Mouse (Mus musculus) right cerebral cortex, postnatal 25 days (tissue): Measurements from ENCODE around the gene Ccdc172.

Experiments used
- DNase-seq: peaks from one replicate; pipeline ENCODE4 v3.0.0; 2022

Gene Ccdc172

DNA sequence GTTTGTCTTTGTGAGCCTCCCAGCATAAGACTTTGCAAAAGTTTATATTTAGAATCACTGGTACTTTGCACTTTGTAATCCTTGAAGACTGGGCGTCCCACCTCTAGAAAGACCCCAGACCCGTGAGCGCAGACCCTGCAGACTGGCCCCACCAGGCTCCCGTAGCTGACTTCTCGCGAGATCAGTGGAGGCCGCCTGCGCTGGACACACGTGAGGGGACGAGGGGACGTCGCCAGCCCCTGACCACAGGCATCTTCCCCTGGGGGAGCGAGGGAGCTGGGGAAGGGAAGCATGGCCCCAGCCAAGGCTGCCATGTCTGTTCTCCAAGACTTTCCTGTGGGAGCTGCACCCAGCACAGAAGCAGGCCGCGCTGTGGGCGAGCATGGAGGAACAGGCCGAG is at the start of gene Ccdc172:
Gene Ccdc172, plus strand, starts transcription at position 176 of the 400 bp plus-strand sequence.
- no peak for DNase-seq

GRCm38 (mm10) chr19:58463755-58464154 is 48.0 kb upstream of the Ccdc172 start:
- no peak for DNase-seq

GRCm38 (mm10) chr19:58468331-58468730 is 43.5 kb upstream of the Ccdc172 start:
- no peak for DNase-seq

DNA sequence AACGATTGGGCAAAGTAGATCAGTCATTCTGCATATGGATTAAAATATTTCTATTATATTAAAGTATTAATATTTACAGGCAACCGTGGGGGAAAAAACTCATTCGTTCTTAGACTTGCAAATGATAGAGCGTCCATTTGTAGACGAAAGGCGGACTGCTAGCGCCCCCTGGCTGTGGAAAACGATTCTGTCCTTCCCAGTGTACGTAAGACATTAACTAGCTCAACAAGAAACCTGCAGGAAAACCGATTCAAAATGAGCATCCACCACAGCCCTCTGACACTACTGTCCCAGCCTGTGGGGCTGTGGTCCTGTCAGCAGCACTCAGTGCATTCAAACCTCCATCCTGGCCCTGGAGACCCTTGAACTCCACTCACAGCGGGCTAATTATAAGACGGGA is 42.4 kb upstream of the Ccdc172 start:
- peak; percentile 81 for DNase-seq

GRCm38 (mm10) chr19:58474251-58474650 is 37.5 kb upstream of the Ccdc172 start:
- no peak for DNase-seq

DNA sequence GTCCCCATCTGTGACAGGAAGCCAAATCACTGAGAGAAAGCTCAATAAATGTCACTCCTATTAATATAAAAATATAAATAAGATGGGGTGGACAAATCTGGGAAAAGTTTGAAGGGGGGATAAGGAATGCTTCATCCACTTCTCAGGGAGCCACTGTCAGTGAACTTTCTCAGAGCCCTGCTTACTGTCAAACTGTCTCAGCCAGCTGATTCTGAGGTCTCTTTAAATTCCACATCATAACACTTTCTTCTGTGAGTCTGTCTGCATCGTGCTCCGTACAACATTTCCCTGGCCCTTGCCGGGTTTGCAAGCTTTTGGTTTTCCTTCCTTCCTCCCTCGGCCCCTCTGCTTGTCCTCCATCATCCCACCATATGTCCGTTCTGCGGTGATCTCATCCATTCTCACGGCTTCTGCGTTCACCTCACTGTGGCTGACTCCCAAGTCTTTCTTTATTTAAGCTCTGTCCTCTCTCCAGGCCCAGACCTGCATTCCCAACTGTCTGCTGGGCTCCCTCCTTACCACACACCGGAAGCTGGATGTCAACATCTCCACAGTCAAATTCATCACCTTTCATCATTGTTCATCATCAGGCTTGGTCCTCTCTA is 29.3 kb upstream of the Ccdc172 start:
- no peak for DNase-seq

- no peak for DNase-seq
Observed at GRCm38 (mm10) chr19:58486686-58487085, 25.1 kb upstream of the Ccdc172 start.

- no peak for DNase-seq
Observed at GRCm38 (mm10) chr19:58497106-58497505, 14.7 kb upstream of the Ccdc172 start.

DNA sequence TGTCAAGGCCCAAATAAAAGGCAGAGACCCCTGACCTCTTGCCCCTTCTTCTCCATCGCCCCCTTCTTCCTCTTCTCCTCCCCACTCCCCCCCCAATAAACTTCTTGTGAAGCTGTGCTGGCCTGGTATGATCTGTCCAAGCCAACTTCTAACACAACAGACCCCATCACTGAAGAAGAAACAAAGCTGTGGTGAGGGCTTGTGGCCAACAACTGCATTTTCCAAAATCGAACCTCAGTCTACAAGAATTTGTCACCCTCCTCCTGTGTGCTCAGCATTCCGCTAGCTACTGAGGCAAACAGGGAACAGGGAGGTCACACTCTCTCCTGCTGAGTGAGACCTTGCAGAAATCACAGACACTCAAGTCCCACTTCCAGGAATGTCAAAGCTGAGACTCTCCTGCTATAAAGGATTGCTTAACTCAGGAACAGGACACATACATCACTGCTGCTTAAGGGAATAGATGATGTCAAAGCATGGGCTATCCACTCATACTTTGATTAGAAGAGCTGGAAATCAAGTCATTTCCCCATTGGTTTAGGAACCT is 12.3 kb upstream of the Ccdc172 start:
- no peak for DNase-seq

DNA sequence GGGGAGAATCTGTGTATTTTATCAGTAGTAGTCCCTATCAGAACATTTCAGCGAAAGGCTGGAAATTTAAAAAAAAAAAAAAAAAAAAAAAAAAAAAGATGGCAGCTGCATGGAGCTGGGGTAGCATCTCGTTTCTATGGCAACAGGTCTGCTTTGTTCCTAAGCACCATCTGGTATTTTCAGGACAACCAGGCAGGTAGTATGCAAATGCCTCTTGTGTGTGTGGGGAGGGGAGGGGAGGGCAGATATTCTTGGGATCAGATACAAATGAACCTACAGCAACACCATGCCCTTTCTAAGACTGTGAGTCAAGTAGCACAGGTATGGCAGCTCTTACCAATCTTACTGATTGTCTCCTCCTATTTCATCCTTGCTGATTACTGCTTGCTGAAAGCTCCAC is 11.7 kb upstream of the Ccdc172 start:
- no peak for DNase-seq

- DNase-seq, result no peak
Observed at GRCm38 (mm10) chr19:58521696-58522095, 9.9 kb downstream of the Ccdc172 start.

GRCm38 (mm10) chr19:58523736-58524394 is 12.1 kb downstream of the Ccdc172 start:
- DNase-seq, result no peak

DNA sequence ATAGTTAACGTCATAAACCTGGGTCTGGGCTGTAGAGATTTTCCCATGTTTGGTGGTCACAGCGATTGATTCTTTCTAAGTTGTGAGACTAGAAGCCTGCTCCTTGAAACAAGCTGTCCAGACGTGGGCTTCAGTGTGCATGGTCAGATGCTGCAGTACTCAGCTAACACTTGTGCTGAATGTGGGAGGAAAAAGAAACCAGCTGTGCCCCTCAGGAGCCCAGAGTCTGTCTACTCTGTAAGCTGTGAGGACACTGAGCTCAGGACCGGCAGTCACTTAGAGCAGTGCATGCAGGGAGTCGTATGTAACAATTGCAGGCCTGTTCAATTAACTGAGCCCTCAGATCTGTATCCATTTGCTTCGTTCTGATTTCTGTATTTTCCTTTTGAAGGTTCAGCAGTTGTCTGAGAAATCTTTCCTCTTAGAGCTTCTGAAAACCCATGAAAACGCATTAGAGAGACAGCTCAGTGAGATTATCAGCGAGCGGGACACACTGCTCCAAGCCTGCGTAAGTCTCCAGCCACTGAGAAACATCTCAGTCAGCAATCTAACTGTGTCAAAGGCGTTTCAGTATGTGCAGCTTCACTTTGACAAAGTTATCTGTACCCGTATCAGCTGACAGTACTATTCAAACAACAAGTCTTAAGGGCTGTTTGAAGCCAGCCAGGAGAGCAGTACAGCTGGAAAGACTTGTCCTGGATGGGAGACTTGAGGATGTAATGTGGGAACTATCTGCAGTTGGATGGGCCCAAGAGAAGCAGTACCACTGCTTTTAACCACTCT is 13.9 kb downstream of the Ccdc172 start:
- DNase-seq, result no peak

DNA sequence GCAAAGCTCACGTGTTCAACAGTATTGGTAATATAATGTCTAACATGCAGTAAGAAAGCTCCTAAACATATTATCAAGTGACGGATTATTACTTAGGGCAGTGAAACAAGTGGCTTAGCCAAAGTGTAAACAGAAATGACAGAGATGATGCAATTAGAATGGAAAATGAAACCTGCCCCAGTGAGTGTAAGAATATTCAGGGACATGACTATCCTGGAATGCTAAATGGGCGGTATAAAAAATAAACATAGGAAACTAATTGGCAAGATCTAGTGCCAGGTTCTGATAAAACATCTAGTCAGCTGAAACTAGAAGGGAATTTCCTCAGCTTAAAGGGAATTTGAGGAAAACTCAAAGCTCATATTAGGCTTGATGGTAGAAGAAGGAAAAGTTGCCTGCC is 21.3 kb downstream of the Ccdc172 start:
- no peak for DNase-seq

DNA sequence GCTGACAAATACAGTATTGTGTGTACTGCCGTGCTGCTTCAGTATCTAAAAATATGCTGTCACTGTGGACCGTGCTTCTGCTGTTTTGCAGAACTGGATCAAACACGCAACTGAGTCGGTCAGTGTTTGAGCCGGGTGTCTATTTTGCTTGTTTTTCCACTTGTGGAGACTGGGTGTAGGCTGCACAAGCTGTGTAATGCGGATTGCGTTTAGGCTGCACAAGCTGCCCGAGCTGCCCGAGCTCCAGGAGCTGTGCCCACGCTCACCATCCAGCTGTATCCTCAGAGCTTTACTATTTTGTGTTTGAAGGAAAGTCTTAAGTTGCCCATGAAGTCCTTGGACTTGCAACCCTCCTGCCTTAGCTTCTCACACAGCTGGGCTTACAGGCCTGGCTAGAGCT is 24.9 kb downstream of the Ccdc172 start:
- DNase-seq, result peak; percentile 66

DNA sequence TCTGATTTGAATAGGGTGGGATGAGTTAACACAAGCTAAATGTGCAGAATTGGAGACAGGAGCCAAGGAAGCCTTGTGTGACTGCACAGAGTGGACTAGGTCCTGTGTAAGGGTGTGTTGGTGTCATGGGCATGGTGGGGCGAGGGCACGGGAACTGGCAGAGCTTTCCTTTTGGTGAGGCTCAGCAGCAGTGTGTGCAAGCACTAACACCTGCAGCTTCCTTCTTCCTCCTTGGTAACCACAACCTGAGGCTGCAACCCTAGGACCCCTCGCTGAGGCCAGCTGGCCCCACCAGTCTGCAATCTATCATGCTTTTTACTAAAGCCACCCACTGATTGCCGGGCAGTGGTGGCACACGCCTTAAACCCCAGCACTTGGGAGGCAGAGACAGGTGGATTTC is 28.6 kb downstream of the Ccdc172 start:
- no peak for DNase-seq

DNA sequence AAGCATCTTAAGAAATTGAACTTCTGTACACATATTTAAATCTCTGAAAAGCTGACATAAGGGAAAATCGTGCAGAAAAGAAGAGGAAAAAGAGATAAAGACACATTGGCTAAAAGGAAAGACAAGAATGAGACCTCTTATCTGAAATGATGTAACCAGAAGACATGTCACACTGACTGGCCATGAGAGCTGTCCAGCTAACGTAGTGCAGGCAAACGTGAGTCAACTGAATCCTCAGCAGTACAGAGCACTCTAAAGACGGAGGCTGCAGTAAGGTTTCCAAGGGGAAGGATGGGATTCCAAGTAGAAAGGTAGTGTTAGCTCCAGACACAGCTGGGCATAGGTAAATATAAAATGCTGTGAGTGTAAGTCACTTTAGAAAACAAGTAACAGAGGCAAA is 36.6 kb downstream of the Ccdc172 start:
- DNase-seq, result no peak

GRCm38 (mm10) chr19:58550489-58550888 is 38.7 kb downstream of the Ccdc172 start:
- no peak for DNase-seq

GRCm38 (mm10) chr19:58550916-58551315 is 39.1 kb downstream of the Ccdc172 start:
- DNase-seq, result no peak

DNA sequence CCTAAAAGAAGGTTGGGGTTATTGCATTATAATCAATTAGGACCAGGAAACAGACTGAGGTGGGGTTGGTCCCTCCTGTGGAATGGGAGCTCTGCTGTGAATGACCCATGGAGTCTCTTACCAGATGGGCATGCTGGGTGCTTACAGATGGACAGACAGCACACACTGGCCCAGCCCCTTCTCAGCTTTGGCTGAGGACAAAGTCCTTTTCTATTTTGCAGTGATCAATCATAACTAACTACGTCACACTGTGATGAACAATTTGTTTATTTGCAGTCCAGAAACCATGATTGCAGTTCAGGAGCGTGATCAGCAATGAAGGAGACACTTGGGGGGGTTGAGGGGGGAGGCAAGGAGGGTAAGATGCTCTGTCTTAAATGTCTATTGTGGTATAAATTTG is 43.2 kb downstream of the Ccdc172 start:
- DNase-seq, result no peak

DNA sequence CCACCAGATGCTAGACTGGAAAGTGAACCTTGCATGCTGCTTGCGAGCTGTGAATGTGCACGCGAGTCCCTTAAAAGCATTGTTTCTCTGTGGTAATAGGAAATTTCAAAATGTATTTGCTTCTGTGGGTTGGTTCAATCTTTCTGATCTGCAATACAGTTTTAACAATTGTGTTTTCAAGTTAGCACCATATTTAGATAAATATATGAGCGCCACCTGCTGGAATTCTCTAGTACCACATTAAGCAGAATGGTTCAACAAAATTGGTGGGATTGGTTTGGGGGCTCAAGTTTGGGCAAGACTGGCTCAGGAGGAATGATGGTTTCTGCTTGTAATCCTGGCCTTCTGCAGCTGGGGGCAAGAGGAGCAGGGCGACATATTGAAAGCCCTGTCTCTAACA is 46.6 kb downstream of the Ccdc172 start:
- DNase-seq, result peak; percentile 11

DNA sequence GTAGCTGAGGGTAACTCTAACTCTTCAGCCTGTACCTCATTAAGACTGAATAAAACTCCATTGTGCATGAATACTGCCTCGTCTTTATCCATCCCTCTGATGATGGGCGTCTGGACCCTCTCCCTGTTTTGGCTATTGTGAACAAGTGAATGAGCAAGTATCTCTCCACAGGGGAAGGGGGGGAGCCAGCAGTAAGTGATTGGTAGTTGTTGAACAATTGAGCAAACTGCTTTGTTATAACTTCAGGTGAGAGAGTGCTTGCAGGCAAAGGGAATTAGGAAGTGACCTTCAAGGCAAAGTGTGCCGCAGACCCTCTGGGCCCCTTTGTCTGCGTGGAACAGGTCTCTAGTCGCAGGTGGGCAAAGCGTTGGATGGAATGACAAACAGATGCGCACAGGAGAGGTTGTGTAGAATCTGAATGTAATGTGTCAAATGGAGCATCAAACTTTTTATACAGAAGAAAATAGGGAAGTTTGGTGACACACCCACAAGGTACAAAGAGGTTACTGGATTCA is 50.6 kb downstream of the Ccdc172 start:
- no peak for DNase-seq

DNA sequence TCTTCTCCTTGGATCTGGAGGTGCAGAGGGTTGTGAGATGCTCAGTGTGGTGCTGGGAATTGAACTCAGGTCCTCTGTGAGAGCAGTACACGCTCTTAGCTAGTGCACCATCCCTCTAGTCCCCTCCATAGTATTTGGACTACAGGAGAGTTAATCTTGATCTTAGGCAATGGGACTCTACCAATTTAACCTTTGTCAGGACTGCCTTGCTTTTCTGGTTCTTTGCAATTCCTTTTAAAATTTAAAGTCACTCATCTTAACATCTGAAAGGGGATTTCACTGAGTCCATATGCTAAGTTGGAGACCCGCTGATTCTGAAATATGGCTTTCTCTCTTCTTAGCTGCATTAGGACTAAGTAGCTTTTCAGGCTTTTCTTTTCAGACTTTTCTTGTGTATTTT is 59.8 kb downstream of the Ccdc172 start:
- DNase-seq, result no peak
